Mouse (Mus musculus): Measurements from ENCODE around the gene Creb3l1.

Gene Creb3l1

DNA sequence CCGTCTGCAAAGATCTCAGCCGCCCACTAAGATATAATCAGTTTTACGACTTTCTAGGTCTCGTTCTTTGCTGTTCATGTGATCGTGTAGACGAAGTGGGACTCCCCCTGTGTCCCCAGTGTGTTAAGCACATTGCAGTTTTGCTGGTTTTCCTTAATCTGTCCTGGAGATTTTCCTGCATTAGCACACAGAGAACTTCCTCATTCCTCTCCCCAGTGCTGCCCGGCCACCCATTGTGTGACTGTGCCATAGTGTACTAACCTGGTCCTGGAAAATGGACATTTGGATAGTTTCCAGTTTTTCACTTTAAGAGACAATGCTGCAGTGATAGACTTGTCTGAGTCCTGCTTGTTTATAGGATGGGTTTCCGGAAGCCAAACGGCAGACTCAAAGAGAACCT lies 10.0 kb upstream of the Creb3l1 start:
- no peak for DNase-seq (ENCODE audit: low read depth, low spot score)

DNA sequence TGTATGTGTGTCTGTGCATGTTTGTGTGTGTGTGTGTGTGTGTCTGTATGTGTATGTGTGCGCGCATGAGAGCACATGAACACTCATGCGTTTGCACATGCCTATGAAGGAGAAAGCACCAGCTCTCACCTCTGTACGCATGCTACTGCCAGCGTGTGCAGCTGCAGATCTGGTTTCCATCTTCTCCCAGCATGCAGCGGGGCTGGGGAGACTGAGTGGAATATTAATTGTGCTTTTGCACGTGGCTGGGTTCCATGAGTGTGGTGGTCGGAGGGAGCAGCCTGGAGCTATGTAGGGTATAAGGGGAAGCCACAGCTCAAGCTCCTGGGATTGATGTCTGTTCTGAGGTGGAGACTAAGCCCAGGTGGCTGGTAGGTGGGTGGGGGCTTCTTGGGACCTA lies 6.3 kb upstream of the Creb3l1 start:
- DNase-seq (ENCODE audit: low read depth, low spot score) = no peak

DNA sequence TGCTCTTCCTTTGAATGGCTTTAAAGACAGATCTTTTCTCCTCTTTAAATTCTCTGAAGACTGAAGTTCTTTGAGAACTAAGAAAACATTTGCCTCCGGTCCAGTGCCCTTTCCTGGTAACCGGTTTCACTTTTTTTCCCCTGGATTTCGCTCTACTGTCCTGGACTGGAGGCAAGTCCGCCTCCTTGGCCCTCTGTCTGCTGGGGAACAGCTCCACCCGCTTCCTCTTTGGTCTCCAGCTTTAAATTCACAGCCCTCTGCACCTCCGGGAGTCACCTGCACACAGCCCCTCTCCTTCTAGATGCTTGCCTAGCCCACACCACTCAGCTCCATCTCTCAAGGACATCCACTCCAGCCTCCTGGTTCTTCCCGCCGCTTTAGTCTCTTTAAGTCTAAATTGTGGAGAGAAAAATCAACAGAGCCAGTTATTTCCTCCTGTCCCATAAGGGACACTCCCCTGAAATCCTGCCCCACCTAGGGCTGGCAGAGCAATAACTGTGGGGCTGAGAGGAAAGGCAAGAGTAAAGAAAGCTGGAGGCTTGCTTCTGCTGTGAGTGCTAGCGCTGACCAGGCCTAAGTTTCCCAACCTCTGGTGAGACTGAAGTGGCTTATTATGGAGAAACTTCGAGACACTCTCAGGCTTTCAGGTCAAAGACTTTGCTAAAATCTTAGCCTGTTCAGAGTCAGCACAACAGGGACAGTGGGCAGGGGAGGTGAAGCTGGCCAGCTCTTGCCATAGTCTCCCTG lies 5.3 kb upstream of the Creb3l1 start:
- DNase-seq (ENCODE audit: low read depth, low spot score) = no peak

DNA sequence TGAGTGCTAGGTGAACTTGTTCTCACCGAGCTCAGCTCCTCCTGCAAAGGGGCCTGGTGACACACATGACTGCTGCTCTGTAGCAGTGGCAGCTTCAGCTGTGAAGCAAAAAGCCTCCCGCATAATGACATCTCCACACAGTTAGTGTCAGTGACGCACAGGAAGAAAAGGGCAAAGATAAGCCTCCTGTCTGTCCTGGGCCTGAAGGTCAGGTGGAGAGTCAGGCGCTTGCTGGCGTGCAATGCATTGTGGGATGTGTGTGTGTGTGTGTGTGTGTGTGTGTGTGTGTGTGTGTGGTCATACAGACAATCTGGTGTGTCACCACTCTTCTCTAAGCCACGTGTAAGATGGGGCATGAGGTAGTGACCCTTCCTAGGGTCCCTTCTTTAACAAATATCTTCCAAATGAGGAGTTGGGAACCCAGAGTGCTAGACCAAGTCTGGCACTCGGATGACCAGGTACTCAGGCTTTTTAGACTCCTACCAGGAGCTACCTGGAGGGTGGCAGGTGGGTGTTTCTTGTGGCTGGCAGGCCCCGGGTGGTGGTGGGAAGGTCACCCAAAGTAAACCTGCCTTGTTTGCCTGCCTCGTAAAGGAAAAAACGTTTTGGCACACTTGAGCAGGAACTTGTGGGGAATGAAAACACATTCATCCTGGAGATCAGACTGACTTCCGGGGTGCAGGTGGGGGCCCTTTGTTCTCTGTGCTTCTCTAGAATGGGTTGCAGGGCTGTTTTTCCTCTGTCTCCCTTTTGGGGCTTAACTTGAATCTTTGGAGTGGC lies 3.7 kb upstream of the Creb3l1 start:
- no peak for DNase-seq (ENCODE audit: low read depth, low spot score)

DNA sequence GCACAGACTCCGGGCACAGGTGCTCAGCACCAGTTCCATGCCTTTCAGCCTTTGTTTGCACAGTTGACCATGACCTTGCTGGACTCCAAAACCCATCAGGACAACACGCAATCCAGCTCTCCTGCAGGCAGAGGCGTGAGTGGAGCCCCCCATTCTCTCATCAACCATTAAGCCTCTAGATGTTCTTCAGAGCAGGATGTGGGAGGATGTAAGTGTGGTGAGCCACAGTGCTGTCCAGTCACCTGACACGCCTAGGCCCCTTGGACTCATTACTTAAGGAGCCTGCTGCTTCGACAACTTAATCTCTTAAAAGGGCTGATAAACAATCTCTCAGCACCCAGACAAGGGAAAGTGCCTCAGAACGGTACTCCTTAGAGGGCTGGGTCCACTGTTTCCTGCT lies 1.7 kb upstream of the Creb3l1 start:
- no peak for DNase-seq (ENCODE audit: low read depth, low spot score)

DNA sequence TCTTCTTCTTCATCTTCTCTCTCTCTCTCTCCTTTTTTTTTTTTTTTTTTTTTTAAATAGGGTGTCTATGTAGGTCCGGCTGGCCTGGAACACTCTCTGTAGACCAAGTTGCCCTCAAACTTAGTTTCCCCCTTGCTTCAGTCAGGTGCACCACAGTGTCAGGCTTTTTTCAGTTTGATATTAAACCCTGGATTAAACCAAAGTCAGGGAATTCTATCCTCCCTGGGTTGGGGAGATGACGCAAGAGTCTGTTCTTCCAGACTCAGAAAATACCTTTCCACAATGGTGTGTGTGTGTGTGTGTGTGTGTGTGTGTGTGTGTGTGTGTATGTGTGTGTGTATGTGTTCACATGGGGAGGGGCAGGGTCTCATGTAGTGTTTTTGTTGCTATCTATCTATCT lies 900 bp upstream of the Creb3l1 start:
- no peak for DNase-seq (ENCODE audit: low read depth, low spot score)

DNA sequence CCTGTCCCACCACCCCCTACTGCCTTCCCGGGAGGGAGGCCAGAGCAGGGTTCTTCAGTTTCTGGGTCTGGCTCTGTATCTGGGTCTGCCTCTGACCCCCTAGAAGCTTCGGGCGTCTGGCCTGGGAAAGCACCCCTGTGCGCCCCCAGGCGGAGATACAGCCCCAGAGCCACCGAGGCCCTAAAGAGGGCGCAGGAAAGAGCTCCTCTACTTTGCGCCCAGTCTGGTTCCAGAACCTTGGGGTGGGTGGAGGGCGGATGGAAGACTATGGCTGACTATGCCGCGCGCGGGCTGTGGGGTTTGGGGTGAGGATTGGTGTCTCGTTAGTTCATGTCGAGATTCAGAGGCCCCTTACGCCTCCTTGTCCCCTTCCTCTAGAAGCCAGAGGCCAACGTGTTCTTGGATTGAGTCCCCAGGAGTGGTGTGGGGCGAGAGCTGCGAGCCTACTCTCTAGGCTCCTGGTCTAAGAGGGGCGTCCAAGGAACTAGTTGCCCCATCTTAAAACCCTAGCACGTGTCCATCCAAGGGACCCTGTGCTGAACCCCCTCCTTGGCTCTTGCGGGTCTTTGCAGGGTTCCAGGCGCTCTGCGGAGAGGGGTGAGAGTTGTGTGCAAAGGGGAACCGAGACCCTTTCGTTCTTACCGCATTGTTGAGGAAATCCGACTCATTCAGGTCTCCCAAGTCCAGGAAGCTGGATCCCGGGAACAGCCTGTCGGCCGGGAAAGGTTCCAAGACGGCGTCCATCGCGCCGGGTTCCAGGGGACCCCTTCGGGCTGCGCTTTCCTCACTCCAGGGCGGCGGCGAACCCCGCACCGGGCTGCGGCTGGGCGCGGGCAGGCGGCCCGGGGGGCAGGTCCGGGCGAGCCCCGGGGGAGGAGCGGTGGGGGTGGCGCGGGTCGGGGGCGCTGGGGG lies 684 bp downstream of the Creb3l1 start:
- no peak for DNase-seq (ENCODE audit: low read depth, low spot score)

DNA sequence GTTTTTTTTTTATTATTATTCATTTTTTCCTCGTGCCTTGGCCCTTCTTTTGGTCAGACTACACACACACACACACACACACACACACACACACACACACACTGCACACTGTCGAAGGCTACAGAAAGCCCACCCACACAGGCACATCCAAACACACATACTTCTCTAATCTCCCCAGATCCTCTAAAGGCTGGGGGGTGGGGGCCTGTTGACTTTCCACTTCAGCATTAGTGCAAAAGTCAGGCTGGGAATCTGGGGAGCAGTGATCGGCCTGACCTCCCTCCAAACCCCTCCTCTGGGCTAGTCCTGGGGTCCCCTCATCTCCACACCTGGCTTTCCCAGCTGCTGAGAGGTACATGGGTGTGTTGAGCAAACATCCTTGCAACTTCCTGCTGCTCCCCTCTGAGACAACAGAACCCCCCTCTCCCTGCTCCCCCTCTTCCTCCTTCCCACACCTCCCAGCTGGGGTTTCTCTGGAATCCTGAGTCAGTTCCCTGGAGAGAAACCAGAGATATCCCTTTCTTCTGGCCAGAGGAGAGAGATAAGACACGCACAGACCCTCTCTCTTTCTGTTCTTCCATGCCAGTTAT lies 3.5 kb downstream of the Creb3l1 start:
- no peak for DNase-seq (ENCODE audit: low read depth, low spot score)

DNA sequence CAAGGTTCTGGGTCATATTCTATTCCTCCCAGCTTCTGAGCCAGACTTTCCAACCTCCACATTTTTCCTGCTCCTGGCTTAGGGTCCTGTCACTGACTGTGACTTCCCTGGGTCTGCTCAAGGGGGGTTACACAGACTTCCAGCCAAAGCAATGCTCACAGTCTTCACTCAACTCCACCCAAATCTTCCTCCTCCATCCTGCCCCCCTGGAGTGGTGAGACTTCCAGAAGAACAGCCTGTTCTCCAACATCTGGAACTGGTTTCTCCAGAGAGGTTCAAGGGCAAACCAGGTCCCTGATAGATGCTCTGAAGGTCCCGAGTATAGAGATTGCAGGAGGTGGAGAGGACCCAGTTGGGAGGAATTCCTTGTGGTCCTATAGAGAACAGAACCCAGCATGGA lies 6.9 kb downstream of the Creb3l1 start:
- DNase-seq (ENCODE audit: low read depth, low spot score) = no peak

DNA sequence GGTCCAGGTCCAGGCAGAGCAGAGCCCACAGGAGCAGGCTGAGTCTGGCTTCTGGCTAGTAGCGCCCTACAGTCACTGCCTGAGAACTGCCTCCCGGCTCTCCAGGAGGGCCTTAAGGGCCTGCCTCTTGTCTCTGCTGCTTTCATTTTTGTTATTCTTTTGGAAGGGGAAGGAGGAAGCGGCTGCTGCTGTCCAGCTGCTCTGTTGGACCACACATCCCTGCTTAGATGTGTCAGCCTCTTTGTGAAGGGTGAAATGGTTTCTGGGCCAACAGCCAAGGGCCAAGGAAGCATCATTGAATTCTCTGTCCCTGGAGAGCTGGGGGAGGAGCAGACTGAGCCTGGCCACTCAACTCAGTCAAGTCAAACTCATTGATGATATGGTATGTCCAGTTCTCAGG lies 7.3 kb downstream of the Creb3l1 start:
- no peak for DNase-seq (ENCODE audit: low read depth, low spot score)

DNA sequence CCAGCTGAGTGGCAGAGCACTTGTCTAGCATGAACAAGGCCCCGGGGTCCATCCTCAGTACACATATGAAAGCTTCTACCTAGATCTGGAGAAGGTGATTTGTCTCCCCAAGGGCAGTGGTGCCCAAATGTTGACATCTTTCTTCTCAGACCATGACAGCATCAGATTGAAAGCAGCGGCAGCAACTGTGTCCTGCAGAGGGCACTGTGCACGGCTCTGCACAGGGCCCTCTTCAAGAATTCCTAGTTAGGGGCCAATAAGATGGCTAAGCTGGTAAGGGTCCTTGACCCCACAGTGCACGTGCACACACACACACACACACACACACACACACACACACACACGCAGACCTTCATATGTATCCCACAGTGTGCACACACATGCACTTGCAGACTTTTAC lies 9.4 kb downstream of the Creb3l1 start:
- DNase-seq (ENCODE audit: low read depth, low spot score) = no peak

DNA sequence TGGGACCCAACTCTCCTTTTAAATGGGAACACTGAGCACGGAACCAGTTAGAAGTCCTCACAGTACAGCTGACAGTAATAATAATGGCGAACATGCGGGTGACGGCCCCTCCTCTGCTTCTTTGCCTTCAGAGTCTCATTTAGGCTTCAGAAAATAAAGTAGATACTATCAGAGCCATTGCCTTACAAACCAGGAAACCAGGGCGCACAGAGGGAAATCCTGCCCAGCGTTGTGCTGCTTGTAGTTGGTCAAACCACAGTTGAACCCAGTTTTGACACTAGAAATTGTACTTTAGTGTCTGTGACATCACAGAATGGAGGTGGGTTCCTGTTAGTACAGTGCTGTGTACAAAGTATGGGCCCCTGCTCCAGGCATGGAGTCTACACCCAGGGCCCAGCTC lies 10.1 kb downstream of the Creb3l1 start:
- DNase-seq (ENCODE audit: low read depth, low spot score) = no peak

DNA sequence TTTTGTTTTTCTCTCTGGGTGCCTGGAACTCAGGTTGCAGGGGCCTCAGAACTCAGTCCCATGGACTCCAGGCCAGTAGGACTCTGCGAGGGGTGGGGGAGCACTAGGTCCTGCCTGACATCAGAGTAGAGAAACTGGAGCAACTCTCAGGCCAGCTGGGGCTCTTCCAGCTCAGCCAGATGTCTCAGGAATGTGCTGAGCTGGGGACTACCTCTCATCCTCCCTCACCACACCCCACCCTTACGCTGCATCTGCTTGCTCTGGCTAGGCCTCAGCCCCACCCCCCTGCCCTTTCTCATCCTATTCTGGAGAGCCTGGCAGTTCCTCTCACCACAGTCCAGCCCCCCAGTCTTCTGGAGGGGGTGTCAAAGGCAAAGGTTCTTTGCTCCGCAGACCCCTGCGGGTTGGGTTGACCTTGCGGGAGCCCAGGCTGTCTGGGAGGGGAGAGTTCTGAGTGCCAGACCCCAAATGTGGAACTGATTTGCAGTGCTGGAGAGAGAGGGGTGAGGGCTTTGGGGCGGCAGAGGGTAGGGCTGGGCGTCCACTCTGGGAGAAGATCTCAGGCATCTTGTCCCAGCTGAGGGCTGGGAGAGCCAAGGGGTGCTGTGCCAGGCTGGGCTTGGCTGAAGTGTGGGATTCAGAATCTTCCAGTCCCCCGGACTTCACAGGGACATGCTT lies 11.4 kb downstream of the Creb3l1 start:
- DNase-seq (ENCODE audit: low read depth, low spot score) = no peak

DNA sequence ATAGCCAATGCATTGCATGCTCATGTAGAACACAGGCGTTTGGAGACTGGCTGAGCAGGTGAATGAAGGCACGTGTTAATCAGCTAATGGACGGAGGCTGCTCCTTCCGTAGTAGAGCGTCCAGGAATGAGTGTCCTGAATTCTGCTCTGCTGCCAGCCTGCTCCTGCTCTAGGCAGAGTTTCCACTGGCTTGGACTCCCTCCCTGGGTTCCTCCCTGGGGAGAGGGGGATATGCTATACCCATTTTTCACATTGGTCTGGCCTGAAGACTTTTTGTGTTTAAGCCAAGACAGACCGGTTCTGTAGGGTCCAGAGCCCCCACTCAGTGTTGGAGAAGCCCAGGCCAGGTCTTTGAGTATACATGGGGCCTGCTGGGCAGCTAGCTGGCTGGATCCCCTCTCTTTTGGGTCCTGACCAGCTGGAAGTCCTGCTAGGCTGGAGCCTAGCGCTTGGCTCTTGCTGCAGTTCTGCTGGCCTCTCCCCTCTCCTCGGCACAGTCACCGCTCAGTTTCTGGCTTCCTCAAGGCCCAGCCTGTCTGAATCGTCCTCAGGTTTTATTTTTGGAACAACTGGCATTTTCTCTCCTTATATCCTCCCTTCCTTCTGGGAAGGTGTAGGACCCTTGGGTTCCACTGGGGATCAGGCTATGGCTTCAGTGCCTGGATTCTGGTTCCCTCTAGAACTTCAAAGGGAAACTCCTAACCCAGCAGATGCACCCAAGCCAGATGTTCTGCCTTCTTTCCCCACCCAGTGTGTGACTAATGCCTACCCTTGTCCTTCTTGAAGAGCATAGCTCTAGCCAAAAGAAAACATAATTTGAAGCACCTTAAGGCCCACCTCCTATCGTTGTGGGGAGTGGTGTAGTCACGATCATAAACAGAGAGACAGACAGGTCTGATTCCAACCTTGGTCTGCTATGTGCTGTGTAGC lies 12.6 kb downstream of the Creb3l1 start:
- DNase-seq (ENCODE audit: low read depth, low spot score) = no peak

DNA sequence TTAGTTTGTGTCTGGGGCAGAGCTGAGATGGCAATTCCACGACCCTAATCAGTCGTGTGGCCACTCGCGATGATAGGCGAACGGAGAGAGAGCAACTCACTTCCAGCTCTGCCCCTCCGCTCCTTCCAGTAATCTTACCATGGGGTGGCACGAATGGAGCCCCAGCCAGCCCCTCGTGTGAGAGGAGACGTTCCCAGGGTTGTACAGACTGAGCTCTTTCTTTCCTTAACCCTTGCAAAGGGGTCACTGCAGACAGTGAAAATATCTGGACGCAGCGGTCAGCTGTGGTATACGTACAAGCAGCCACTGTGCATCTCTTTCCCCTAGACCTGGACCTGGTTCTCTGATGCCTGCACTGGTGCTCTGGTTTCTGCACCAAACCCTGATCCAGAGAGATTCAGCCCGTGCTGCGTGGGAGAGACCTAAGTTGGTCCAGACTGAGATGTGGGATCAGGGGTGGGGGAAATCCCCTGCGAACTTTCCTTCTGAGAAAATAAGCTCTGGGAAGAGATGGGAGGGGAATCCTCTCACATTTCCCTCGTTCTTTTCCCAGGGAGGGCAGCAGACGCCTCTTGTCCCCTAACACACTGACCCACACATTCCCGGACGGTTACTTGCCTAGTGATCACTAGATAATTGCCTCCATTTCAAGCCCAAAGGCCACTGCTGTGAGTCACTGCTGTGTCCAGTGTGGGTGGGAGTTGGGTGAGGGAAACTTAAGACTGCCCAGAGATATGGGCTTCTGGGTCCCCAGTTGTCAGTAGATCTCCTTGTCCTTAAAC lies 15.5 kb downstream of the Creb3l1 start:
- no peak for DNase-seq (ENCODE audit: low read depth, low spot score)

DNA sequence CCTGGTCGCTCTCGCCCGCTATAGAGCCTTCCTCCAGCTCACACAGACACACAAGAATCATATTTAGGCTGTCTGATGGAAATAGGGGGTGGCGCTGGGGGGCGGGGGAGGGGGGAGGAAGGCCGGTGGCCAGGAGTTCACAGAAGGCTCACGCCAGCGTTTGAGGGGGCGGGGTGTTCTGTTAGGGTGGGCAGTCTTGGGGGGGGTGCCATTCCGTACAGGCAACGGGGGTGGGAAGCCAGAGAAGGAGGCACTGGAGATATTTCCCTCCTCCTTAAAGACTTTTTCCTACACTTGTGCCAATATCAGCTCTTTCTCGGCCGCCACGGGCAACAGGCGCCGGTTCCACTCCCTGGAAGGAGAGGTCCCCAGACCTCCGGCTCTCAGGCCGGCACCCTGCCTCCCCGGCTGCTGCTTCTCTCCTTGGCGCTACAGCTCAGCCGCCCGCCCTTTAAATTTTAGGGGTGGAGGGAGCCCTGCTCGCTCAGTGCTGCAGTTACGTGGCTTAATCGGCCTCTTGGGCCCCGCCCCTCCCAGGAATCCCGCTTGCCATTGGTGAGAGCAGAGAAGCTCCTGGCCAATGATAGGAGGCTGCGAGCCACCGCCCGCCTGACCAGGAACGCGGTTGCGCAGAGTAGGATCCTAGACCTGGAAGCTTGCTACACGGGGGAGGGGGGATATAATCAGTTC lies 16.2 kb downstream of the Creb3l1 start:
- DNase-seq (ENCODE audit: low read depth, low spot score) = peak; percentile 92

DNA sequence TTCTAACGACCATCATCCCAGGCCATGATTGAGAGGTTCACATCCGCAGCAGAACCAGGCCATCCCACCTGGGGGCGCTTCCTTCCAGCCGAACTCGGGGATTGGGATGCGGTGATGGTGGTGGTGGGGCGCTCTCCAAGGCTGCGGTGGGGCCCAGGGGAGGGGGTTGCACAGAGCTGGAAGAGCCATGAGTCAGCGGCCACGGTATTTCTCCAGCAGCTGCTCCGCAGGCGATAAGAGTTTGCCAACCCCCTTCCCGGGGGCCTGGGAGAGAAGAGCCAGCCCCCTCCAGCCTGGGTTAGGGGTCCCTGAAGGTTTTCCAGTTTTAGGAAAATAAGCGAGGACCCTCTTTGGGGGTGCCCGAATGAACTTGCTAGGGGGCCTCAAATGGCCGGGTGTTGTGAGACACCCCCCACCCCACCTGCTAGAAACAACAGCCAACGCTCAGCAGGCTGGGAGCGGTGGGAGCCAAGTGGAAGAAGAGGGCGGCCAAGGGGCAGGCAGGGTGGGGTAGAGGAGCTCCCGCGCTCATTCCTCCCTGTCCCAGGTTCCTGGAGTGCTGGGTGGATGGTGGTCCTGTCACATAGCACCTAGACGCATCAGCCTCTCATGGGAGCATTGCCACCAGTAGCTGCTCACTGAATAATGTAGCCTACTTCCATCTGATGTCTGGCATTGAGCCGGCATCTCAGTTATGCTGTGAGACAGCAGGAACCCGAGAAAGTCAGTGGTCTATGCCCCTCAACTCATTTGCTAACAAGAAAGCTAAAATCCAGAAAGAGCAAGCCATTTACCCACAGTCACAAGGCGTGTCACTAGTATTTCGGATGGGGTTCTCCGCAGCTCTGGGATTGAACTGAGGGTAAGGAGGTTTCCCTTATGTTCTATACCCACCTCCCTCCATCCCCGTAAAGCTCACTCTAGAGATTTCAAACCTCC lies 17.1 kb downstream of the Creb3l1 start:
- DNase-seq (ENCODE audit: low read depth, low spot score) = no peak

DNA sequence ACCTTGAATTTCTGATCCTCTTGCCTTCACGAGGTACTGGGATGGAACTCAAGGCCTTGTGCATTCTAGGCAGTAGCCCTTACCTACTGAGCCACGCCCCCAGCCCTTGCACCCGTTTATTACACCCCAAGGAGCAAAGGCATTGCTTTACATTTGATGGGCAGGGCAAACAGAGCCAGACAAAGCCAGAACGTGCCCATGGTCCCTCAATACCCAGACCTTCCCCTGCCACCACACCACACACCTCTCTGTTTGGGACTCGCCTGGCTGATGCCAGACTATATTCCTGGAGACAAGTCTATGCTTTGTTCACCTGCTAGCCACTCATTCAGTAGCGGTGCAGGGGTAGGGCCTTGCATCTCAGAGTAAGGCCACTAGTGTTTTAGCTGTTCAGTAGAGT lies 17.8 kb downstream of the Creb3l1 start:
- DNase-seq (ENCODE audit: low read depth, low spot score) = no peak
